Mouse (Mus musculus) midbrain, embryonic 15.5 days (tissue): ENCODE measurements around the gene Stxbp2. TPM values are rescaled to one million over a fixed set of nuclear protein-coding genes. Genes with fewer than 3 reads are reported as not detected.
A peak's percentile ranks its signal among the peaks of the same experiment; 100 is the strongest.

Experiments used
- ATAC-seq: fragments of 200-750 bp; cut with Nextera tagmentation; replicated peaks from 2 replicates; pipeline ENCODE4 v1.8.0; 2017; ENCODE audit warnings: moderate TSS enrichment
- H3K27ac ChIP-seq: fragments of 300-500 bp; sonication (generic); 2 replicates; pipeline ENCODE4 v1.5.1; 2015; ENCODE audit warnings: mild to moderate bottlenecking, inconsistent platforms
- H3K27me3 ChIP-seq: fragments of 300-500 bp; sonication (generic); replicated peaks from 2 replicates; pipeline ENCODE4 v1.6.1; 2015; ENCODE audit warnings: inconsistent platforms
- H3K36me3 ChIP-seq: fragments of 300-500 bp; sonication (generic); replicated peaks from 2 replicates; pipeline ENCODE4 v1.6.1; 2015; ENCODE audit warnings: inconsistent platforms
- H3K4me1 ChIP-seq: fragments of 300-500 bp; sonication (generic); 2 replicates; pipeline ENCODE4 v1.6.1; 2015; ENCODE audit warnings: inconsistent platforms
- H3K4me2 ChIP-seq: fragments of 300-500 bp; sonication (generic); 2 replicates; pipeline ENCODE4 v1.6.1; 2015; ENCODE audit warnings: inconsistent platforms, mild to moderate bottlenecking, moderate library complexity
- H3K4me3 ChIP-seq: fragments of 300-500 bp; sonication (generic); 2 replicates; pipeline ENCODE4 v1.5.1; 2015; ENCODE audit warnings: mild to moderate bottlenecking, inconsistent platforms
- H3K9ac ChIP-seq: fragments of 300-500 bp; sonication (generic); 2 replicates; pipeline ENCODE4 v1.6.1; 2015; ENCODE audit warnings: mild to moderate bottlenecking, inconsistent platforms
- H3K9me3 ChIP-seq: fragments of 300-500 bp; sonication (generic); 2 replicates; pipeline ENCODE4 v1.6.1; 2016; ENCODE audit warnings: inconsistent platforms
- WGBS: fragments of 180-500 bp; shearing (Covaris S2); methylation state at CpG from one replicate; pipeline ENCODE4 v1.1.7; 2015; ENCODE audit warnings: mixed read lengths; 5-methylcytosine and 5-hydroxymethylcytosine counted together
- polyA plus RNA-seq: library from polyadenylated mRNA; unstranded; fragments of >200 nt; fragmentation: Nextera tagmentation; extraction: Ambion mirVana; gene quantifications from 2 replicates; pipeline ENCODE4 v1.2.1, GENCODE M21; 2015

The Stxbp2 gene
- polyA plus RNA-seq, 1 experiment from 2014 or later: 52.9 TPM

- no peak overlapping the region for H3K27ac ChIP-seq
- peaks cover 8% of the 10 kb centered on the region; the same call in 1 of the 2 replicates for H3K36me3 ChIP-seq
- H3K9ac ChIP-seq: no peak overlapping the region
- ATAC-seq: no peak
- 54% methylated on average over 3 of the region's 3 CpGs for WGBS
- peaks cover 27% of the 10 kb centered on the region for H3K4me1 ChIP-seq
- no peaks in the 10 kb centered on the region for H3K9me3 ChIP-seq
- H3K4me3 ChIP-seq: no peak overlapping the region
- no peak overlapping the region for H3K4me2 ChIP-seq
- H3K27me3 ChIP-seq: no peaks in the 10 kb centered on the region
Measured at GRCm38 (mm10) chr8:3674671-3675070, 43.9 kb downstream of the Stxbp2 start.

GRCm38 (mm10) chr8:3676131-3676992, 45.6 kb downstream of the Stxbp2 start, which contains the start of gene Trappc5:
Trappc5 (plus strand) TSS chr8:3676299.
- Histone ChIP-seq H3K27ac (peak within 1 kb of the TSS; percentile 89), H3K4me1 (peaks cover 24% of the 10 kb centered on the region), H3K9me3 (no peaks in the 10 kb centered on the region), H3K27me3 (no peaks in the 10 kb centered on the region), H3K4me3 (peak within 1 kb of the TSS; percentile 94), H3K9ac (peak within 1 kb of the TSS; percentile 93), H3K36me3 (peaks cover 16% of the 10 kb centered on the region; the same call in 1 of the 2 replicates), H3K4me2 (peak within 1 kb of the TSS; percentile 67)
- ATAC-seq: peak; percentile 83
- 1% methylated on average over 61 of the region's 61 CpGs for WGBS

- peak overlapping the region; percentile 89 for H3K27ac ChIP-seq
- peak overlapping the region; percentile 67 for H3K4me2 ChIP-seq
- H3K27me3 ChIP-seq: no peaks in the 10 kb centered on the region
- H3K9me3 ChIP-seq: no peaks in the 10 kb centered on the region
- H3K9ac ChIP-seq: peak overlapping the region; percentile 93
- ATAC-seq: 0 out of 2 replicates have a peak, but pooled peaks have one; percentile 4
- H3K4me1 ChIP-seq: peaks cover 19% of the 10 kb centered on the region
- H3K36me3 ChIP-seq: peaks cover 16% of the 10 kb centered on the region; the same call in 1 of the 2 replicates
- 5% methylated on average over 15 of the region's 15 CpGs for WGBS
- H3K4me3 ChIP-seq: peak overlapping the region; percentile 94
Measured at GRCm38 (mm10) chr8:3676993-3677579, 46.3 kb downstream of the Stxbp2 start.

GRCm38 (mm10) chr8:3678831-3679230, 48.1 kb downstream of the Stxbp2 start:
- Histone ChIP-seq H3K4me1 (peaks cover 19% of the 10 kb centered on the region), H3K27ac (no peak overlapping the region), H3K4me3 (no peak overlapping the region), H3K4me2 (no peak overlapping the region), H3K36me3 (peaks cover 16% of the 10 kb centered on the region; the same call in 1 of the 2 replicates), H3K9ac (no peak overlapping the region), H3K27me3 (no peaks in the 10 kb centered on the region), H3K9me3 (no peaks in the 10 kb centered on the region)
- WGBS: 90% methylated on average over 23 of the region's 23 CpGs
- no peak for ATAC-seq

GRCm38 (mm10) chr8:3679236-3679635, 48.5 kb downstream of the Stxbp2 start:
- WGBS: 97% methylated on average over 23 of the region's 23 CpGs
- Histone ChIP-seq H3K9ac (no peak overlapping the region), H3K4me2 (no peak overlapping the region), H3K27ac (no peak overlapping the region), H3K27me3 (no peaks in the 10 kb centered on the region), H3K4me1 (peaks cover 19% of the 10 kb centered on the region), H3K9me3 (no peaks in the 10 kb centered on the region), H3K36me3 (peaks cover 16% of the 10 kb centered on the region; the same call in 1 of the 2 replicates), H3K4me3 (no peak overlapping the region)
- ATAC-seq: no peak

GRCm38 (mm10) chr8:3679656-3680055, 48.9 kb downstream of the Stxbp2 start:
- Histone ChIP-seq H3K4me3 (no peak overlapping the region), H3K9me3 (no peaks in the 10 kb centered on the region), H3K9ac (no peak overlapping the region), H3K36me3 (peaks cover 16% of the 10 kb centered on the region; the same call in 1 of the 2 replicates), H3K4me1 (peaks cover 19% of the 10 kb centered on the region), H3K27ac (no peak overlapping the region), H3K27me3 (no peaks in the 10 kb centered on the region), H3K4me2 (no peak overlapping the region)
- no peak for ATAC-seq
- 91% methylated on average over 5 of the region's 5 CpGs for WGBS

- peaks cover 16% of the 10 kb centered on the region; the same call in 1 of the 2 replicates for H3K36me3 ChIP-seq
- no peak for ATAC-seq
- 94% methylated on average over 5 of the region's 5 CpGs for WGBS
- no peak overlapping the region for H3K4me3 ChIP-seq
- H3K27me3 ChIP-seq: no peaks in the 10 kb centered on the region
- no peak overlapping the region for H3K9ac ChIP-seq
- no peak overlapping the region for H3K4me2 ChIP-seq
- H3K27ac ChIP-seq: no peak overlapping the region
- H3K4me1 ChIP-seq: peaks cover 11% of the 10 kb centered on the region
- no peaks in the 10 kb centered on the region for H3K9me3 ChIP-seq
Measured at GRCm38 (mm10) chr8:3682435-3682834, 51.7 kb downstream of the Stxbp2 start.

GRCm38 (mm10) chr8:3683408-3684176, 52.8 kb downstream of the Stxbp2 start:
- Histone ChIP-seq H3K9me3 (no peaks in the 10 kb centered on the region), H3K9ac (no peak overlapping the region), H3K27me3 (no peaks in the 10 kb centered on the region), H3K36me3 (peaks cover 16% of the 10 kb centered on the region; the same call in 1 of the 2 replicates), H3K4me3 (no peak overlapping the region), H3K4me1 (no peaks in the 10 kb centered on the region), H3K4me2 (no peak overlapping the region), H3K27ac (no peak overlapping the region)
- ATAC-seq: no peak
- 71% methylated on average over 6 of the region's 6 CpGs for WGBS

- H3K36me3 ChIP-seq: peaks cover 8% of the 10 kb centered on the region; the same call in 1 of the 2 replicates
- no peaks in the 10 kb centered on the region for H3K27me3 ChIP-seq
- no peaks in the 10 kb centered on the region for H3K9me3 ChIP-seq
- H3K9ac ChIP-seq: no peak overlapping the region
- H3K4me1 ChIP-seq: no peaks in the 10 kb centered on the region
- H3K4me3 ChIP-seq: no peak overlapping the region
- no peak overlapping the region for H3K27ac ChIP-seq
- no peak overlapping the region for H3K4me2 ChIP-seq
- ATAC-seq: peak; percentile 32
Measured at GRCm38 (mm10) chr8:3684530-3684929, 53.8 kb downstream of the Stxbp2 start.

- 69% methylated on average over 5 of the region's 5 CpGs for WGBS
- Histone ChIP-seq H3K27me3 (no peaks in the 10 kb centered on the region), H3K4me1 (no peaks in the 10 kb centered on the region), H3K9me3 (no peaks in the 10 kb centered on the region), H3K27ac (no peak overlapping the region), H3K36me3 (peaks cover 4% of the 10 kb centered on the region; the same call in 1 of the 2 replicates), H3K4me3 (no peak overlapping the region), H3K4me2 (no peak overlapping the region), H3K9ac (no peak overlapping the region)
- no peak for ATAC-seq
Measured at GRCm38 (mm10) chr8:3685422-3685821, 54.7 kb downstream of the Stxbp2 start.

- no peak for ATAC-seq
- Histone ChIP-seq H3K4me1 (no peaks in the 10 kb centered on the region), H3K4me3 (no peak overlapping the region), H3K4me2 (no peak overlapping the region), H3K9ac (no peak overlapping the region), H3K27ac (no peak overlapping the region), H3K27me3 (no peaks in the 10 kb centered on the region), H3K9me3 (no peaks in the 10 kb centered on the region), H3K36me3 (no peaks in the 10 kb centered on the region)
- WGBS: 78% methylated on average over 6 of the region's 6 CpGs
Measured at GRCm38 (mm10) chr8:3687537-3687936, 56.8 kb downstream of the Stxbp2 start.

- Histone ChIP-seq H3K4me3 (no peak overlapping the region), H3K36me3 (no peaks in the 10 kb centered on the region), H3K27ac (no peak overlapping the region), H3K4me1 (no peaks in the 10 kb centered on the region), H3K9me3 (no peaks in the 10 kb centered on the region), H3K9ac (no peak overlapping the region), H3K27me3 (no peaks in the 10 kb centered on the region), H3K4me2 (no peak overlapping the region)
- 80% methylated on average over 3 of the region's 3 CpGs for WGBS
- no peak for ATAC-seq
Measured at GRCm38 (mm10) chr8:3690774-3691173, 60.0 kb downstream of the Stxbp2 start.
